Mouse (Mus musculus) heart, postnatal 4 days (tissue): Measurements from ENCODE around the gene Arntl2. TPM values are rescaled to one million over a fixed set of nuclear protein-coding genes. Genes with fewer than 3 reads are reported as not detected.

Source experiments
- DNase-seq: peaks from one replicate; pipeline ENCODE4 v3.0.0; 2021
- total RNA-seq, 2 experiments: library from RNA; stranded (reverse); gene quantifications; 2 replicates each; pipeline ENCODE4 v1.2.3; 2021

Gene Arntl2
- total RNA-seq, 2 experiments from 2014 or later = 1.4 to 2.1 TPM

GRCm38 (mm10) chr6:146781566-146781965, 14.3 kb upstream of the Arntl2 start:
- no peak for DNase-seq

GRCm38 (mm10) chr6:146793527-146793926, 2.3 kb upstream of the Arntl2 start:
- no peak for DNase-seq

GRCm38 (mm10) chr6:146795166-146795923, 510 bp upstream of the Arntl2 start:
- no peak for DNase-seq

GRCm38 (mm10) chr6:146797446-146797845, 1.6 kb downstream of the Arntl2 start:
- no peak for DNase-seq

- DNase-seq = no peak
These were observed 14.1 kb downstream of the Arntl2 start for GRCm38 (mm10) chr6:146809991-146810390.

- no peak for DNase-seq
These were observed 17.2 kb downstream of the Arntl2 start for GRCm38 (mm10) chr6:146813007-146813406.

GRCm38 (mm10) chr6:146820177-146820965, 24.5 kb downstream of the Arntl2 start:
- DNase-seq = no peak

GRCm38 (mm10) chr6:146821958-146822357, 26.1 kb downstream of the Arntl2 start:
- no peak for DNase-seq

- DNase-seq = peak; percentile 78
These were observed 29.1 kb downstream of the Arntl2 start for GRCm38 (mm10) chr6:146824727-146825486.

GRCm38 (mm10) chr6:146825487-146825773, 29.6 kb downstream of the Arntl2 start:
- DNase-seq = no peak

GRCm38 (mm10) chr6:146831320-146831719, 35.5 kb downstream of the Arntl2 start:
- no peak for DNase-seq

- DNase-seq = peak; percentile 69
These were observed 37.8 kb downstream of the Arntl2 start for GRCm38 (mm10) chr6:146833485-146834314.

- DNase-seq = no peak
These were observed 38.5 kb downstream of the Arntl2 start for GRCm38 (mm10) chr6:146834342-146834741.

GRCm38 (mm10) chr6:146835784-146836183, 39.9 kb downstream of the Arntl2 start:
- no peak for DNase-seq

GRCm38 (mm10) chr6:146837316-146837715, 41.5 kb downstream of the Arntl2 start:
- DNase-seq = no peak

GRCm38 (mm10) chr6:146838366-146838765, 42.5 kb downstream of the Arntl2 start:
- no peak for DNase-seq

- DNase-seq = no peak
These were observed 43.0 kb downstream of the Arntl2 start for GRCm38 (mm10) chr6:146838863-146839262.

GRCm38 (mm10) chr6:146844867-146845266, 49.0 kb downstream of the Arntl2 start:
- no peak for DNase-seq

GRCm38 (mm10) chr6:146845347-146845746, 49.5 kb downstream of the Arntl2 start:
- no peak for DNase-seq

- DNase-seq = peak; percentile 41
These were observed 50.3 kb downstream of the Arntl2 start for GRCm38 (mm10) chr6:146845961-146846750.

GRCm38 (mm10) chr6:146847402-146847801, 51.5 kb downstream of the Arntl2 start:
- DNase-seq = no peak
